Comparison of ENCODE assay signal across 8 mouse cellular contexts in genomic region chr3:138463137-138463536, GRCm38 (mm10). TPM values are rescaled to one million over a fixed set of nuclear protein-coding genes. Genes with fewer than 3 reads are reported as not detected.
DNase-seq lines count a peak whose midpoint lies in the region; ATAC-seq and TF ChIP-seq lines count a peak whose summit lies in the region.

No protein-coding gene starts in this region.

- 85% methylated on average over 2 of the region's 2 CpGs for WGBS in hindbrain, embryonic 16.5 days
- WGBS in liver, embryonic 13.5 days (ENCODE audit: insufficient replicate concordance) = 66% methylated on average over 2 of the region's 2 CpGs
- WGBS in olfactory bulb, adult 2 months = 94% methylated on average over 2 of the region's 2 CpGs

- no peak overlapping the region for H3K27ac ChIP-seq in hindbrain, embryonic 16.5 days (ENCODE audit: low read depth, low read length)
- no peak overlapping the region for H3K27ac ChIP-seq in liver, embryonic 13.5 days
- no peak overlapping the region for H3K27ac ChIP-seq in olfactory bulb, adult 2 months (ENCODE audit: insufficient read depth, low read depth, low read length)

- H3K4me1 ChIP-seq in hindbrain, embryonic 16.5 days (ENCODE audit: control insufficient read depth, insufficient read depth, low read depth, low read length) = no peaks in the 10 kb centered on the region
- peaks cover 4% of the 10 kb centered on the region; the same call in 1 of the 2 replicates for H3K4me1 ChIP-seq in liver, embryonic 13.5 days (replicated peaks)
- H3K4me1 ChIP-seq in olfactory bulb, adult 2 months (ENCODE audit: control insufficient read depth, insufficient read depth, low read length) = no peaks in the 10 kb centered on the region

- H3K27me3 ChIP-seq in hindbrain, embryonic 16.5 days (replicated peaks; ENCODE audit: control insufficient read depth, insufficient read depth, low read length) = no peaks in the 10 kb centered on the region
- no peaks in the 10 kb centered on the region for H3K27me3 ChIP-seq in liver, embryonic 13.5 days

- no peak for TF ChIP-seq POLR2A in olfactory bulb, adult 2 months (IDR thresholded peaks at IDR 0.05; ENCODE audit: insufficient read depth, low read depth, low read length)

- no peak overlapping the region for H3K4me2 ChIP-seq in hindbrain, embryonic 16.5 days (ENCODE audit: low read length)
- no peak overlapping the region for H3K4me2 ChIP-seq in liver, embryonic 13.5 days

- no peaks in the 10 kb centered on the region for H3K9me3 ChIP-seq in hindbrain, embryonic 16.5 days (ENCODE audit: control insufficient read depth, low read length)
- H3K9me3 ChIP-seq in liver, embryonic 13.5 days (replicated peaks) = no peaks in the 10 kb centered on the region

- no peak overlapping the region for H3K4me3 ChIP-seq in hindbrain, embryonic 16.5 days (ENCODE audit: low read length)
- no peak overlapping the region for H3K4me3 ChIP-seq in liver, embryonic 13.5 days (replicated peaks)
- H3K4me3 ChIP-seq in olfactory bulb, adult 2 months (ENCODE audit: insufficient read depth, low read depth, low read length) = no peak overlapping the region

- peak; percentile 56 for TF ChIP-seq CTCF in olfactory bulb, adult 2 months (IDR thresholded peaks at IDR 0.05; ENCODE audit: insufficient read depth, low read depth, low read length)

- ATAC-seq in hindbrain, embryonic 16.5 days = peak; percentile 63; the same call in 1 of the 2 replicates
- ATAC-seq in liver, embryonic 13.5 days (ENCODE audit: low read depth) = peak; percentile 67

- H3K36me3 ChIP-seq in hindbrain, embryonic 16.5 days (ENCODE audit: control insufficient read depth, insufficient read depth, low read length) = peaks cover 30% of the 10 kb centered on the region
- peaks cover 93% of the 10 kb centered on the region for H3K36me3 ChIP-seq in liver, embryonic 13.5 days

- DNase-seq in left cerebral cortex, postnatal 4 days = peak; percentile 29
- no peak for DNase-seq in left cerebral cortex, adult 18-20 months (ENCODE audit: low spot score in 2 of 2)
- DNase-seq in adipocyte (ENCODE audit: low spot score) = peak; percentile 70
- no peak for DNase-seq in liver, embryonic 13.5 days
- no peak for DNase-seq in spleen, adult 12 weeks (ENCODE audit: low spot score)
- DNase-seq in gastrocnemius, postnatal 4 days (ENCODE audit: low spot score in 2 of 2) = no peak

- no peak overlapping the region for H3K9ac ChIP-seq in hindbrain, embryonic 16.5 days (ENCODE audit: low read depth, low read length)
- no peak overlapping the region for H3K9ac ChIP-seq in liver, embryonic 13.5 days

- intact Hi-C loops in left cerebral cortex, postnatal 4 days (cut with DNase I) = loop anchor here (10.0 kb wide), 1 partner anchor 732 kb away; no protein-coding TSS in a partner anchor

RNA-seq across cellular contexts. Expression of gene Adh5, which starts 20.2 kb away (rescaled TPM):
- total RNA-seq in left cerebral cortex, postnatal 4 days (2021) = 100 to 1,000 TPM; 120 to 122 TPM
- total RNA-seq in left cerebral cortex, adult 18-20 months (2021) = 10 to 100 TPM; 62.1 to 62.6 TPM
- 190 and 191 TPM in 2 replicates for polyA plus RNA-seq in hindbrain, embryonic 16.5 days (2015; fragmentation: Nextera tagmentation; extraction: Ambion mirVana)
- 89.4 and 104 TPM in 2 replicates for polyA plus RNA-seq in liver, embryonic 13.5 days (2015; fragmentation: Nextera tagmentation; extraction: Ambion mirVana)
- polyA plus RNA-seq in olfactory bulb, adult 2 months (2012; ENCODE audit: insufficient read depth, insufficient read length, low replicate concordance, missing spikeins) = not detected in 2 replicates
- 10 to 100 TPM; 74.4 to 80.7 TPM for total RNA-seq in gastrocnemius, postnatal 4 days (2021)

RNA-seq across cellular contexts. Expression of gene Metap1, which starts 26.2 kb away (rescaled TPM):
- 10 to 100 TPM; 62.7 to 64.6 TPM for total RNA-seq in left cerebral cortex, postnatal 4 days (2021)
- 10 to 100 TPM; 43.7 to 46.0 TPM for total RNA-seq in left cerebral cortex, adult 18-20 months (2021)
- polyA plus RNA-seq in hindbrain, embryonic 16.5 days (2015; fragmentation: Nextera tagmentation; extraction: Ambion mirVana) = 45.7 and 47.5 TPM in 2 replicates
- 26.1 and 32.0 TPM in 2 replicates for polyA plus RNA-seq in liver, embryonic 13.5 days (2015; fragmentation: Nextera tagmentation; extraction: Ambion mirVana)
- not detected in 2 replicates for polyA plus RNA-seq in olfactory bulb, adult 2 months (2012; ENCODE audit: insufficient read depth, insufficient read length, low replicate concordance, missing spikeins)
- total RNA-seq in gastrocnemius, postnatal 4 days (2021) = 10 to 100 TPM; 47.0 to 50.2 TPM

RNA-seq across cellular contexts. Expression of gene Adh4, which starts 47.9 kb away (rescaled TPM):
- not detected for total RNA-seq in left cerebral cortex, postnatal 4 days (2021)
- total RNA-seq in left cerebral cortex, adult 18-20 months (2021) = not detected
- polyA plus RNA-seq in hindbrain, embryonic 16.5 days (2015; fragmentation: Nextera tagmentation; extraction: Ambion mirVana) = not detected in 2 replicates
- polyA plus RNA-seq in liver, embryonic 13.5 days (2015; fragmentation: Nextera tagmentation; extraction: Ambion mirVana) = 0.09 TPM in 1 of 2 replicates, not detected in the other
- not detected in 2 replicates for polyA plus RNA-seq in olfactory bulb, adult 2 months (2012; ENCODE audit: insufficient read depth, insufficient read length, low replicate concordance, missing spikeins)
- not detected for total RNA-seq in gastrocnemius, postnatal 4 days (2021)

Comparison
In these comparisons a context has a peak if more than half of its experiments do, and no peak if none do; other contexts are left out.
1. DNase-seq: peak in left cerebral cortex, postnatal 4 days (single experiment) and adipocyte (single experiment); none in left cerebral cortex, adult 18-20 months (0 of 2), liver, embryonic 13.5 days (single experiment), spleen, adult 12 weeks (single experiment) and gastrocnemius, postnatal 4 days (0 of 2).